Mouse (Mus musculus) NIH3T3 (cell line): ENCODE data around the gene Sva.

ENCODE experiments used
- DNase-seq: peaks from one replicate; pipeline ENCODE4 v3.0.0-alpha.2; 2012; ENCODE audit warnings: low read depth

Gene Sva

GRCm38 (mm10) chr6:42038094-42038493 lies at the start of gene Sva:
Sva (plus strand) TSS chr6:42038394.
- no peak for DNase-seq
